Mouse (Mus musculus) adipocyte (in vitro differentiated cells): ENCODE measurements at regions not wholly inside any gene's neighbourhood (a gene's known extent, or its start where the extent isn't known, plus 50 kb on each side); places are given as distances from the start of the nearest gene placed in this dataset.
"Not testable (repeated sequence)": the region's sequence is repeated elsewhere in the genome, so short reads cannot be mapped to it uniquely, and the experiment has no call there.

Experiments
- DNase-seq: peaks from one replicate; pipeline ENCODE4 v3.0.0-alpha.2; 2016; ENCODE audit warnings: low spot score

DNA sequence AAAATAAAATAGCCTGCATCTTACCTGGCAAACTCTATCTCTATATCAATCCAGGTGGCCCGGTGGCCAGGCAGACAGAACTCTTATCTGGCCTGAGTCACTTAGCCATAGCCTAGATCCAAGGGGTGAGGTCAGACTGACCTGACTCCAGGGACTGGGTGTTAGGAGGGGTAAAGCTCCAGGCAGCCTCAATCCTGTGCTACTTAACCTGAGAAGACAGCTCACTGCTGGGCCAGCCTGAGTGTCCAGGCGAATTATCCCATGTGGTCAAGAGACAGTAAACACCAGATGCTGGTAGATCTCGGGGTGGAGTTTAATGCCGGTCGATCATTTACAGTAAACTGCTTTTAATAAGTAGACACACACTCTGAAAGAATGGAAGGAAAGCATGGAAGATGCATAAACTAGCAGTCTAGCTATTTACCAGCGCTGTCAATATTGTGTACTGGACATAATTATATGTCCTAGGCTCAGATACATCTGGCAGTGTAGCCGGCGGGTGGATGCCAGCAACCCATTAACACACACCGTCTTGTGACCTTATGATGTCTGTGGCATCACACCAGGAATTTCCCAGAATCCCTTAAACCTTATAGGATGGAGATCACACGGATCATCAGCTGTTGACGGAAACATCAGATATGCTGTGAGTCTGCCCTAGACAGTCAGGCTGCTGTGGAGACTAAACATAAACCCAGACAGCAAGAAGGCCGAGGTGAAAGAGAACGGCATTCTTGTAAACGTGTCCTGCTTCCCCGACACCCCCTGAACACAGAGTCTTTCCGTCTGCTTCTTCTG is 153.9 kb upstream of the Ubl3 start:
- no peak for DNase-seq

DNA sequence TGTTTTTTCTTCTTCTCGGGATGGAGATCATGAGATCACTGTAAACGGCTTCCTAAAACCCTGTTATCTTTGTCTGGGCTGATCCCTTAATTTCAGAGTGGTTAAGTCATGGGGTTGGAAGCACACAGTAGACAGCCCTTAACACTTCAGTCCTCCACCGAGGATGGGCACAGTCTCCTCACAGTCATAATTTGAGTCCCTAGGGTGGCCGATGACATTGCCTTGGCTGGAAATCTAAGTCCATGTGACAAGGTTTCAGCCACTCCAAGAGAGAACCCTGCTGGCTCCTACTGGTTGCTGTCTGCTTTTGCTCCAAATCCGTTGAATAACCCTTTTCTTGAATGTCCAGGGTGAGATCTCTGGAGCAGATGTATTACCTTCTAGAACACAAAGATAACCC is 152.2 kb upstream of the Ubl3 start:
- peak; percentile 25 for DNase-seq

DNA sequence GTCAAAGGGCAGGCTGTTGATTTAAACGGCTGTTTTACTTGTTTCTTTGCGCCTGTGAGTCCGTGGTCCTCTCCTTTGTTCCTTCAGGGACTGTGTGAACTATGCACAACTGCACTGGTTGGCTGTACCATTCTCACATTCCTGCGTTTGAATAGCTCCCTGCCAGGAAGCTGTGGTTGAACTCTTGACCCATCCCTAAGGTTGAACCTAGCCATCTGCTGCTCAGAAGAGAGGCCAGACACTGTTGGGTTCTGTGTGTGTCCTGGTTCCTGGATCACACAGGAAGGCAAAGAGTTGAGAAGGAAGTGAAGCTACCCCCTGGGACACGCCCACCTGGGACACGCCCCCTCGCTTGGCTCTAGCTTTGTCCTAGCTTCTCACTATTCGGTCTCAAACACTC is 149.3 kb upstream of the Ubl3 start:
- peak; percentile 7 for DNase-seq

DNA sequence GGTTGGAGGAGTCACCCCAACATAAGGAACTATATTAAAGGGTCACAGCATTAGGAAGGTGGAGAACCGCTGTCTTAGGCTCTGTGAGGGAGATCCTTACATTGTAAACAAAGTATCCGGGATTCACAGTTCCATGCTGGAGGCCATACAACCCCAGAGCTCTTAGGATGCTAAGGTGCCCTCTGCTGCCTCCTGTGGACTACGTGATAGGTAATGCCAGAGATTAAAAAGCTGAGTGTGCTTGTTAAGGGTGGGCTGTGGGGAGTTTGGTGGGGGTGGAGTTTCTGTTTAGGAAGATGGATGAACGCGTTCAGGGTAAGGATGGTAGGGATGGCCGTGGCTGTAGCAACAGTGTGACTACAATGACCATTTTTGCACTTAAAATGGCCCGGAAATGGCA is 148.4 kb upstream of the Ubl3 start:
- DNase-seq = no peak

DNA sequence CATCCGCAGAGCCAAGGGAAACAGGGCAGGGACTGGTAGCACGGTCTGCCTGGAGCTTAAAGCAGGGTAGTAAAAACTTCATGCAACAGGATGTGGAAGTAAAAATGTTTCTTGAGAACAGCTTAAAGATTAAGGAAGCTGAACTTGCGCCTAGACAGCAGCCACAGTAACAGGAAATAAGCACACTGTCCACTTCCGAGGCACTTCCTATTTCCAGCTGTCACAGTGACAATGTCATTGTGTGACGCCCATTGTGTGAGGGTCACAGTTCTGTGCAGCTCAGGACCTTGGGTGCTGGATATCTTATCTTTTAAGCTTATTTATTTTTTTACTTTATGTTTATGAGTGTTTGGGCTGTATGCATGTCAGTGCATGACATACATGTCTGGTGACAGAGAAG is 147.7 kb upstream of the Ubl3 start:
- DNase-seq = no peak

DNA sequence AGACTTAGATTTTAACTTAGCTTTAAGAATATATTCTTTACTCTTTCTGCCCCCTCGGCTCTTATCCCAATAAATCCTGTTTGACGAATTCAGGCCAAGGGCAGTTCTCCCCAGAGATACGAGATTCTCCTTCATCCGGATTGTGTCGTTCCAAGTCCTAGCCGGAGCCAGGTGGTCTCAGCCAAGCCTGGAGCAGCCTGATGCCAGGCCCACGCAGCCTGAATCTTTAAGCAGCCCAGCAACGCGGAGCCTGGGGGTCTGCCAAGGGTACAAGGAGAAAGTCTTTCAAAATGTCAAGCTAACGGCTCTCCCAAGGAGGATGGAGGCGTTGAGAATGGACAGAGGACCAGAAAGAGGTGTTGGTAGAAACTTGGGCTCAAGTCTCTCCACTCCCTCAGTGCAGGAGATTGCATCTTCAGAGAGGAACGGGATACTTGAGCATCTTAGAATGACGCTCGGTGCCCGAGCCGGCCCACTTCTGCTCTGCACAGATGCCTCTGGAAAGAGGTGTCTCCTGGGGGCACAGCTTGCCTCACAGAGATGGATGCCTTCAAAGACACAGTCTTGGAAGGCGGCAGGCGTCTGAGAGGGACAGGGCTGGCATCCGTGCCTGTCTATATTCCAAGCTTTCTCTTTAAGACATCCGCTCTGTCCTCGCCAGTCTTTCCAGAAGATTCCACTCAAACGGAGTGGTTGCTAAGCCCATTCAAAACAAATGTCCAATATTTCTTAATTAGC is 145.2 kb upstream of the Ubl3 start:
- no peak for DNase-seq

DNA sequence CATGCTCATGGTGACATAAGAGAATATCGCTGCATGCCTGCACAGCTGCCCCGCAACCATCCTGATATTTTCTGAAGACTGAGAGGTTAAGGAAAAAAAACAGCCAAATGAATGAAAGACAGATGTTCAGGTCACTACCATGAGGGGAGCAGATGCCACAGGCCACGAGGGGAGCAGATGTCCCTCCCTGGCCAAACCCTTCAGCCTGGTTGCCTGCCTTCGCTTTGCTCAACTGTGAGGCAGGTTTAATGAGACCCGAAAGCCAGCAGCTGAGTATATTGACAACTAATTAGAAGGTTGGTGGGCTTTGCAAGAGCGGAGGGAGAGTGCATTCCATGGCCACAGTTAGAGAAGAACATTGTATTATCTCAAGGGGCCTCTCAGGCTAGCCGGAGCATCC is 141.8 kb upstream of the Ubl3 start:
- no peak for DNase-seq

DNA sequence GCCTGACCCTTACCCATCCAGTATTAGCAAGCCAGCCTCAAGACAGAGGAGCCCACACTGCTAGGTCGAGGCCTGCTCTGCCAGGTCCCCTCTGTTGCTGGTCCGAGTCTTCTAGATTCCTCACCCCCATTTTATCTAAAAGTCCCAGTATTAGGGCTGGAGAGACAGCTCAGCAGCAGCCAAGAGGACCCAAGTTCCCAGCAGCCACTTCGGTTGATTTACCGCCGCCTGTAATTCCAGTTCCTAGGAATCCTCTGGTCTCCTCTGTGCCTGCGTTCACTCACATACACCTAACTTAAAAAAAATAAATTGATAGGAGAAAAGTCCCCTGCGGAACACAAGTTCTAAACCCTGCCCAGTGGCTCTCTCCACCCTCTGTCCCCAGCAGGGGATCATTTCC is 138.9 kb upstream of the Ubl3 start:
- no peak for DNase-seq

DNA sequence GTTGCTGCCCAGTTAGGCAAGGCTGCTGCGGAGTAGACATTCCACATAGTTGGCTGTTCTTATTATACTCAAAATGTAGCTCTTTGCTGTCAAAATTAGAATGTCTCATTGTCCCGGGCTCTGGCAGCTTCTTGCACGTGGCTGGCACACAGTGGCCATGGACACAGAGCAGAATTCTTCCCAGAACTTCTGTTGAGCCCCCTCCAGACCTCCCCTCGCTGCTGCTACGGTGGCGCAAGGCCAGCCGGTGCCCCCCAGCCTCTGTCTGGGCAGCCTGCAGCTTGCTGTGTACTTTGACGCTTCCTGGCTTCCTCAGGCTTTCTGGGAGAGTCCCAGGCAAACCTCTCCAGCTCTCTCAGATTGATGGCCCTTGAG is 138.2 kb upstream of the Ubl3 start:
- DNase-seq = no peak

DNA sequence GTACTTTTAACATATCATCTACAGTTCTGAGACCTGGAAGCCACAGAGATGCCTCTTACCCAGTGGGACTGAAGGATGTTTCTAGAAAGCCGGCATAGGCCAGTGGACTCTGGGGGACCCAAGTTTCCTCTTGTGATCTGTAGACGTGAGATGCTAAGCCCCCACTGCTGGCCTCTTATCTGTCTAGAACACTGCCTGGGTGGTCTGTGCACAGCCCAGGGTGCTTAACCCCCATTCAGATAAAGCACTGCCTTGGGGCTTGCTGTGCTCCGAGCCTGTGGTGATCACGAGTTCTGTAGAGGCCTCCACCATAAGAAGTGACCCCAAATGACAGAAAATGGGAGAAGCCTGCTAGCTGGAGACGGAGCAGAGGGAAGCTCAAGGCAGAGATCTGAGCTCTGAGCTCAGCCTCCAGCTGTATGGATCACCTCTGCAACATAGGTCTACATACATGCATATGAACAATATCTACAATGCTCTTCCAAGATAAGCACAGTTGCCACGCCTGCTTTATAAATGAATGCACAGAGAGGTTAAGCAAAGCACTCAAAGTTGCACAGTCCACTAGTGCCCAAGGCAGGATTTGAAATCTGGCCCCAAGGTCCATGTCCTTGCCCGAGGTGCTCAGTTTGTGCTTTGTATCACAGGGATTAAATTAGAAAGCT is 137.7 kb upstream of the Ubl3 start:
- no peak for DNase-seq

DNA sequence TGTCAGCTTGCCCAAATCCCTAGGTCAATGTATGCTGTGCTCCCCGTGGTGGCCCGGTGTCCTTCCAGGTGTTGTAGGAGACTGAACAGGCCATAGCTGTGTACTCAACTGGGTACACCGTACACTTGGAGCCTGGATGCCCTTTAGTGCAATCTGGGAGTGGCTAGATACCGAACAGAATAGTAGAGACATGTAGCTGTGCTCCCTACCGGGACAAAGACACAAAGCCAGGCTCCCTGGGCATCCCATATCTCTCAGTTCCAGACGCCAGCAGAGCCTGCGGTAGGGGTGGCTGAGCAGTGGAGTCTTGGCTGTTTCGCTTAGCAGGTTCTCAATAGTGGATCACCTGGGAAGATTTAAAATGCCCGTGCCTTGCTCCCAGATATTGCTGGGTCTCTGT is 136.7 kb upstream of the Ubl3 start:
- DNase-seq = no peak

DNA sequence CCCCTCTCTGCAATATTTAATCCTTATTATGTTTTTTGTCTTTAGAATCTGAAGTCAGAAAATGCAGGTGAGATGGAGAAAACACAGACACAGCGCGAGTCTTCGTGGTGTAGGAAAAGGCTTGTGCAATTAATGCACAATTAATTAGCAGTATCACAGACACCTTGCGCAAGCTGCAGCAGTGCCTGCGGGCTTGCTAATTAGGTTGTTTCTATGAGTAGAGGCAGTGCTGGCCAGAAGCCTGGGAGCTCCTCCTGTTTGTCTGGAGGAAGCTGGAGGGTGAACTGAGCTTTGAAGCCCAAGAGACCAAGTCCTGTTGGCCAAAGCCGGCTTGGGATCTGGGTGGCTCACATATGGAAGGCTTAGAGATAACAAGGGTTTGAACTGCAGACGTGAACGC is 135.9 kb upstream of the Ubl3 start:
- no peak for DNase-seq

DNA sequence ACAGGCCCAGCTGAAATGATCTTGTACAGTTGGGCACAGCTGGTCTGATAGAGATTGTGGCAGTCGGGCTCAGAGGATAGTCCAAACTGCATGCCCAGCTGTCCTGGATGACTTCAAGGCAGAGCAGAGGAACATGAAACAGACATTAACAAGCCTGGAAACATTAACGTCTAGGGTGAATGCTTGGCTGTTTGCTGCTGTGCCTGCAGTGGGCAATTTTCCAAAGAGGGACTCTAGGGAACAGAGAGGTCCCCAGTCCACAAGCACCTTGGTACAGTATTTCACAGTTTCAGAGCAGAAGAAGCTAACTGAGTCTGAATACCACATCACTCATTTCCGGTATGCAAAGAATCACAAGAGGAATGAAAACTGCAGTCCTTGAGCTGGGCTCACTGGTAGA is 135.2 kb upstream of the Ubl3 start:
- DNase-seq = no peak

DNA sequence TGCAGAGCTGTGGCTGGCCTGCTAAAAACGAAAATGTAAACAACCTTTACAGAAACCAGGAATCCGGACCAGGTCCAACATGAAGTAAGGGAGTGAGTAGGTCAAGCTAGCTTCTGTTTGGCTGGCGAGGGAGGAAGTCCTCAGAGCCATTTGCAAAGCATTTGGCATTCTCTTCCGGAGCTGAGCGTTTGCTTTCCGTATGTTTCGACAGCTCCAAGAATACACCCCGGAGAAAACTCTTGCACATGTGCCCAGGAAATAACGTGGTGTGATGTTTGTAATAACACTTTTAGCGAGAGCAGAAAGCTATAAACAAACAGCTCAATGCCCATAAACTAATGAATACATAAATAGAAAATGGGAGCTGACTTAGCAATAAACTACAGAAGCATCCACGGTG is 131.6 kb upstream of the Ubl3 start:
- peak; percentile 45 for DNase-seq

DNA sequence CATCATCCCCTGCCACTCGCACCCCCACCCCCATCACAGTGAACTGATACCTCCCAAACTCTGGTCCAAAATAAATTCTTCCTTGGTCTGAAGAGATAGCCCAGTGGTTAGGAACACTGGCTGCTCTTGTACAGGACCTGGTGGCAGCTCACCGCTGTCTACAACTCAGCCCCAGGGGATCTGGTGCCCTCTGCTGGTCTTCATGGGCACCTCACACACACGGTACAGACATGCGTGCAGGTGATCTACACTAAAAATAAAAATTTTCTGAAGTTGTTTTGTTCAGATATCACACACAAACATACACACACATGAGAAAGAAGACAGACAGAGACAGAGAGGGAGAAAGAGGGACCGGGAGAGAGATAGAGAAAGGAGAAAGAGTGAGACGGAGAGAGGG is 130.0 kb upstream of the Ubl3 start:
- no peak for DNase-seq

DNA sequence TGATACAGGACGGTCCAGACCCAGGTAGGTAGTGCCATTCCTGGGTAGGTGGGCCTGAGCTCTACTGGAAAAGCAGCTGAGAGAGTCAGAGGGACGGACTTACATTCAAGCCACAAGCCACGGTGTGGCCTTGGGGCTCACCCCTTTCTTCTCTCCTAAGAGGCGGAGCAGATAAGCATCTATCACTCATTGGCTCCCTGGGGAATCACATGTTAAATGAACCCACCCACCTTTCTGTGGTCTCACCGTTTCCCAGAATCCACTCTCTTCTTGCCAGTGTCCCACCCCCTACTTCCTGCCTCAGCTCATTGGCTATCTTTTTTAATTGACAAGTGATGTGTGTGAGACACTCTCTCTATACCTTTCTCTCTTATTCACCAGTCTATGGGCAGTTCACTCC is 127.8 kb upstream of the Ubl3 start:
- DNase-seq = no peak

DNA sequence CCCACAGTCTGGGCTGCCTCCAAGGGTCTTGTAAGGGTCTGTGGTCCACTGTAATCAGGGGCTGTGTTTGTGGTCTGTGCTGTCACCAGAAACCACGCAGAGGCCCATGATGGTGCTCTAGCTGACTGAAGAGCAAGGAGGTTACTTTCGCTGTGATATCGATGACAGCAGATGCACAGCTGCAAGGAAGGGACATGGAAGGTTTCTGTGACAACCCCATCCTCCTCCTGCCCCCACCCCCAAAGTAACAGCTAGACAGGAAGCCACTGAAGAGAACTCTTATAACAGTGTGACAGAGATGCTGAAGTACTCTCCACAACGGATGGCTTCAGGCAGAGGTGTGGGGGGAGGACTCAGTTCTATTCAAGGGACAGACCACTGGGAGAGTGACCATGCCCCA is 127.0 kb upstream of the Ubl3 start:
- no peak for DNase-seq

DNA sequence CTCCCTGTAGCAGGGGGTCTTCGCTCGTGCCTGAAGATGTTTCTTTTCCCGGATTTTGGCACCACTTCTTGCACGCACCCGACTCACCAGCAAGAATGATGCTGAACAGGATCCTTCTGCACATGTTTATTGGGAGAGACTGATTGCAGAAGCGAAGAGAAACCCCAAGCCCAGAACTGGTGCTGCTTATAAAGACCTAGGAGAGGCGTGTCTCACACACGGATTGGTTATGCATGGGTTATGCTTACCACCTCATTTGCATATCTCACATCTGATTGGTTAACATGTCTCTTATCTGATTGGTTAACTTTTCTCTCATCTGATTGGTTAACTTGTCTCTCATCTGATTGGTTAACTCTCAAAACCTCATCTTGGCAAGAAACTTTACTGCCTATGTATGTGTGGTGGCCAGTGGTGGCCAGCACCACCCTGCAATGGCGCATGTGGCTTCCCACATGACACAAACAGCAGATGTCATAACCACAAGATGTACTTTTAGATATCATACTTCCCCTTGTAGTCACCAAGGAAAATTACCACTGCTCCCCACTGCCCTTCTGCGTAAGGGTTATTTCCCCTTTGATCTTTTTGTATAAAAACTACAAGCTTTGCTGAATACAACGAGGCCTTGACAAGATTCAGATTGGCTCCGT is 125.8 kb upstream of the Ubl3 start:
- DNase-seq = not testable (repeated sequence)

DNA sequence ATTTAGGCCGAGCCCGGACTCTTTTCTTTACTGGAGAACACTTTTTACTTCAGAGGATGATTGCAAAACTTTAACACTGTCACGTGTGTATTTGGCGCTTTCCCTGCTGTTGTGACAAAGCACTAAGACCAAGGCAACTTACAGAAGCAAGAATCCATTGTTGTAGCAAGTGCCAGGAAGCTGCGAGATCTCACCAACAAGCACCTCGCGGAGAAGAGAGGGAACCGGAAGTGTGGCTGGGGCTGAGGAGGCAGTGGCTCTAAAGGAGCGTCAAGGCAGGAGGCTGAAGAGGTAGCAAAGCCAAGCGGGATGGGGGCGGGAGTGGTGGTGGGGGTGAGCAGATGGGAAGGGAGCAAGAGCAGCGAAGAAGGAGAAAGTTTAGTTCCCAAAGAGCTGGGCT is 121.7 kb upstream of the Ubl3 start:
- no peak for DNase-seq

DNA sequence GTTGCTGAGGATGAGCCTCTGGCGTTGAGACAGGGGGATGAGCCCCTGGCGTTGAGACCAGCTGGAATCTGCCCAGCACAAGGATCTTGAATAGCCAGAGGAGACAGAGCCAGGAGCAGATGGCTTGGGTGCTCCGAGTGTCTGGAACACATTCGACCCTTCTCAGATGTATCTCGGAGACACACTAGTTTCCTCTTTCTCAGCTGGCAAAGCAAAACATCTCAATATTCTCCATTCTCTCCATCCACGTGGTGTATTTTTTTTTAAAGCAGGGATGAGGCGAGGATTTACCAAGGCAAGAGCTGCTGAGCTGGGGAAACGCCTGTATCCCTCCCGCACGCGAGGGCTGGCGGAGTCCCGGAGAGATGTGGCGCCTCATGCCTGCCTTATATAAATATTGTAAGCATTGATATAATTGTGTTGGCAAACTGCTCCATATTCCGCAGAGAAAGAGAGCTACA is 109.7 kb upstream of the Ubl3 start:
- no peak for DNase-seq

DNA sequence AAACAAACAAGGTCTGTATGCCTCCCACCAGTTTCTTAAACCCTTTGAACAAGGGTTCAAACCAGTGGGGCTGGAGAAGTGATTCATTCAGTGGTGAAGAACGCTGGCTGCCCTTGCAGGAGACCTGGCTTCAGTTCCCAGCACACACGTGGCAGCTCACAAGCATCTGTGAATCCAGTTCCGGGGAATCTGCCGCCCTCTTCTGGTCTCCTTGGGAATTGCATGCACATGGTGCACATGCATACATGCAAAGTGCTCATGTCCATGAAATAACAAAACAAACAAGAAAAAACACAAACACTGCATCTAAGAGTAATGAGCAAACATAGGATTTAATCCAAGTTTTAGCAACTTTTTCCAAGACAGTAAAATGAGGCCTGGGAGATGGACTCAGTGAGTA is 108.5 kb upstream of the Ubl3 start:
- no peak for DNase-seq

DNA sequence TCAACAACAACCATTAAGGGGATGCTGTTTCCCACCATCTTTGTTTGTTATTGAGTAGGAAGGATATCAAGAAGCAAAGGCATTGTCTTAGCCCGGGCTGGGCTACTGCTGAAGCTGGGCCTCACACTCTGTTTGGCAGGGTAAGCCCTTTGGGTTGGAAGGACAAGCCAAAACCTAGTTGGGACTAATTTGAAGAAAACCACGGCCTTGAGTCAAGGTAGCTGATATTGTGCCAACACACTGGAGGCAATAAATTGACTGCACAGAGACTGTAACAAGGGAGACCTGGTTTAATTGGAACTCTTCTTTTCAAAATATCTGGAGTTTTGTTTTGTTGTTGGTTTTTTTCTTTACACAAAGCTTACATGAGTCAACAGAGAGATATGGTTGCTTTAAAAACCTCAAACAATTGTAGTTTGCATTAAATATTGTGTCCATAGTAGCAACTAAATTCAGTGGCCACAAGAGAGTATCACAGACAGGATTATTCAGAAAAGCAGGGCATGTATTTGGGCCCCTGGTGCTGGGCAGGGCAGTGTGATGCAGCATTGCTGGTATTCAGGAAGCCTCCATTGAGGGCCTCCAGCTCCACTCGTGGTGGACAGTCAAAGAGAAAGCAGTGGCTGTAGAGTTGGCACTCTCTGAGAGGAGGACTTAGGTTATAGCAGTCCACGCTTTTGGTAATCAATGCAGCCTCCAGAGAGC is 105.5 kb upstream of the Ubl3 start:
- no peak for DNase-seq
